Mouse (Mus musculus) monocyte, adult 5-6 weeks (primary cell): ENCODE measurements around the gene Kat14. TPM values are rescaled to one million over a fixed set of nuclear protein-coding genes. Genes with fewer than 3 reads are reported as not detected.

Experiments used
- ATAC-seq: fragments of 153-309, 156-312 bp; replicated peaks from 2 replicates; pipeline ENCODE4 v1.8.0; 2017; ENCODE audit warnings: mild to moderate bottlenecking; ENCODE audit not compliant: low TSS enrichment, insufficient number of reproducible peaks, severe bottlenecking, poor library complexity, low FRiP score
- total RNA-seq: library from RNA; stranded (forward); fragments of 200-1000, 200-491, 200-594 nt; gene quantifications from 3 replicates; pipeline ENCODE4 v1.2.3, GENCODE M21; 2017

The Kat14 gene
- total RNA-seq, 1 experiment from 2014 or later: 14.5 TPM

DNA sequence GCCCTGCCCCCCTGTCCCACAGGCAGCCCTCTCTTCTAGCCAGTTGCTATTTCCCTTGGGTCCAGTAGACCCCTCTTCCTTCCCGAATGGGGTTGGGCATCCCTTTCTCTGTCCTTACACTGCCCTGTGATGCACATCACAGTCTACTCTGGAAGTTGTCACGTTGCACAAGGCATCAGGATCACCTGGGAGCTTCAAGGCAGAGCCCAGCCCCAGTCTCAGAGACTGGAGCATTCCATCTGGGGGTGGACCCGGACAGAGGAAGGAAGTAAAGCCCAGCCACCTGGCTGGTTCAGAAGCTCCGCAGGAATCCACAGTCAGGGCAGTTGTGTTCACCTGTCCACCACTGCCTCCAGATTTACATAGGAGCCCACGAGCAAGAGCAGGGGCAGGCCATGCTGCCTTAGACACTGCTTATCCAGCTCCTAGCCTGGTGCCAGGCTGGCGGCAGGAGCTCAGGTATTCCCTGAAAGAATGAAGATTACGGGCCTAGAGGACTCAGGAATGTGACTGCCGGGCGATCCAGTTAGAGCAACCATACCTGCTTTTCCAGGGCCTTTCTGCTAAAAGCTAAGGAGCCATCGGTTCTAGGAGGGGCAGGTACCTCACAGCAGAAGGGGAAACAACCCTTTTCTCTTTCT lies 6.4 kb downstream of the Kat14 start:
- ATAC-seq: no peak

DNA sequence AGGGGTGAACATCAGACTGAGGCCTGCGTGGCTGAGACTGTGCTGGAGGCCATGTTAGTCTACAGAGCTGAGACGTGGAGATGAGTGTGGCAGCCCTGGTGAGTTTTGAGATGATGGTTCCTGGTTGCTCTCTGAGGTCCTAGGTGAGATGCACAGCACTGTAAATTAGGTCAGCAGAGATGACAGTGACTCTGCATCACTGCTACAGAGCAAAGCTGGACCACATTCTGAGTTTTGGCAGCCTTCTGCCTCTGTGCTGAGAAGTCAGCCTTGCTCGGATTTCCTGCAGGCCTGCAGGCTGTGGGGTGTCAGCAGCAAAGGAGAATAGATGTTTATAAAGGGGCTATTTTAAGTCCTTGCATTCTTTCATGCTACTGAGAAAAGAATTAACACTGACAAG lies 12.5 kb downstream of the Kat14 start:
- no peak for ATAC-seq

DNA sequence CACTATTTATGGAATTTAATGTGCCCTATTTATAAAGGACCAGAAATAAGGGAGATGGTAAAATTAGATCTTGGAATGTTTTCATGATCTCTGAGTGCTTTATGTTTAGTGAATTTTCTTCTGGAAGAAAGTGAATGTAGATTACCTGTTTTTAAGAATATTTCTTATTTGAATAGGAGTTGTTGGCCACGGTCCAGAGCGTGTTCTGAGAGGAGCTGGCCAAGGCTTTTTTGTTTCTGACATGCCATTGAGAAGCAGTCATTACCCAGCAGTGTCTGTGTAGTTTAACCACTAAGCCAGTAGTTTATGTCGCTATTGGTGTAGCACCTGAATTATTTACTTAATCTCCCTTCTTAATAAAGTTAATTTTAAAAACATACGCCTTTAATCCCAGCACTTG lies 13.0 kb downstream of the Kat14 start:
- no peak for ATAC-seq

DNA sequence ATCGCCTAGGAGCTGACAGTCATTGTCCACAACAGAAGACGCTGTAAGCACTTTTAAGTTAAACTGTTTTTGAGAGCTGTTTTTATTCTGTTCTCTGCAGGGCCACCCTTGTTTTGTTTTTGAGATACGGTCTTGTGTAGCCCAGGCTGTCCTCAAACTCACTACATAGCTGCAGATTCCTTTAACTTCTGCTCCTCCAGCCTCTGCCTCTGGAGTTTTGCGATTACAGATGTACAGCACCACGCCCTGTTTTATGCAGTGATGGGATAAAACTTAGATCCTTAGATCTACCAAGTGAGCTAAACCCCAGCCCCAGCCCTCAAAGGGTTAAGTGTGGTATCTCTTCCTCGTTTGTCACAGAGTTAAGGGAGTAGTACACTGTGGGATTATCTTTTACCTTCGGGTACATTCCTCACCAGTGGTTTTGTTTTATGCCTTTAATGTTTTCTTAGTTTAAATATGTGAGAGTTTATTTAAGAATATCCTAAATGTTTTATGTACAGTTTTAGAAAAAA lies 13.9 kb downstream of the Kat14 start:
- no peak for ATAC-seq

DNA sequence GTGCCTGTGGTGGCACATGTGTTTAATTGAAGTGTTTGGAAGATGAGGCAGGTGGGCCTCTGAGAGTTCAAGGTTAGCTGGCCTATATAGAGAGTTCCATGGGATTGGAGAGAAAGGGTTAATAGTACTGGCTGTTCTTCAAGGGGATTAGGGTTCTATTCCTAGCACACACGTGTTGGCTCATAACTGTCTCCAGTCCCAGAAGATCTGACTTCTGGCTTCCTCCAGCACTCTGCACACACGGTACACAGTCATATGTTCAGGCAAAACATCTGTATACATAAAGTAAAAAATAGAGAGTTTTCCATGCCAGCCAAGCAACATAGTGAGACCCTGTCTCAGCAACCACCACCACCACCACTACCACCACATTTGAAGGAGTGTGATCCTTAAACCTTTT lies 17.5 kb downstream of the Kat14 start:
- no peak for ATAC-seq

DNA sequence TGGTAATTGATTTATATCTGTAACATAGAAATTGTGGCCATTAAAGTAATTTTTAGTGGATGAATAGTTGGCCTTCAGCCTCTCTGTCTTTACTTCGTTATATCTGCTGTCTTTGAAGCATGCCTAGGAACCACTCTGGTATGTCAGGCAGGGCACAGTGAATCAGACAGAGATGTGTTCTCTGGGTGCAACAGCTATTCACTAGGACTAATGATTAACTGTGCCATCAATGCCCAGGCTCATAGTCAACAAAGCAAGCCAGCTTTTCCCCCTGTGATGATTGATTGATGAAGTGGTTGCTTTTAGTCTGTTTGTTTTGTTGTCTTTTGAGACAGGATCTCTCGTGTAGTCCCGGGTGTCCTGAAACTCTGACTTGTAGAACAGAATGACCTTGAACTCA lies 19.6 kb downstream of the Kat14 start:
- no peak for ATAC-seq

DNA sequence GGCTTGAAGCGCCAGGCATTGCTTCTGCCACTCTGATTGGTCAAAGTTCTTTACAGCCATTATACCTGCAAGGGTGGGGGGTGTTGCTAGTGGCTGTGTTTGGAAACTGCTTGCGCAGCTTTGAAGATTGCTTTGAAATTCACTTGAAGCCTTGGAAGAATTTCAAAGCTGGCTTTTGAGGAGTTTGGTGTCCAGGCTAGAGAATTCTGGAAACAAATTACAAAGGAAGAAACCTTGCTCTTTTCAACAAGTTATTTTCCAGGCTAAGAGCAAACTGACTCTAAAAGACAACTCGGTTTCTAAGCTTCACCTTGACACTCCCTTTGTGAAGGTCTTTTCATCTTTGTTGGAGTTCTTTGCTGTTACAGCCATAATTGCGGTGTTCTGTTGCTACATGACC lies 30.7 kb downstream of the Kat14 start:
- ATAC-seq: no peak

DNA sequence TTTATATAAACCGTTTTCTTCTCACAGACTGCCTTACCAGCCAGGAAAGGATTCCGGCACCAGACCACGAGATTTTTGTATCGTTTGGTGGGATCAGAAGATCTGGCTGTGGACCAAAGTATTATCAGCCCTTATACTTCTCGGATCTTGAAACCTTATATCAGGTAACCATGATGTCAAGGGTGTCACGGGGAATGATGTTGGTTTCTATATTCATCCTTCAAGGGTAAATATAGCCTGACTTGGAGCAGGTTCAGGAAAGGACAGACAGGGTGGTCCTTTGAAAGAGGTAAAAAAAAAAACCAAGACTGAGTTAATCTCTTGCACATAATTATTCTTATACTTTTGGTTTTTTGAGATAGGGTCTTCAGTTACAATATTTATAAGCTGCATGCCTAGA lies 31.9 kb downstream of the Kat14 start:
- no peak for ATAC-seq

DNA sequence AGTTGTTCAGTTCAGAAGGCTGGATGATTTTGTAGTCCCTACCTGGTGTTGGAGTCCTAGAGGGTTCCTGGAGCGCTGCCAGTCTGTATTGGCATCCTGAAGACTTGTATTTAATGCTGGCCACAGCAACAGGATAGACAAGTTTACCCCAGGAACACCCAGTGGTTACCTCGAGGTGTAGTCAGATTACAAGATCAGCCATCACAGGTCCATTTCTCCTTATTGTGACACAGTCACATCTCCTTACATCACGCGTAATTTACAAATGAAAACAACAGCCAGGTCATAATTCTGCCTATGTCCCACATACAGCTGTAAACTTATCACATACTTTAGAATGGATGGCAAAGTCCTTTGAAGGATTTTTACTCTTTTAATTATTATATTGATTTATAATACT lies 40.3 kb downstream of the Kat14 start:
- no peak for ATAC-seq

DNA sequence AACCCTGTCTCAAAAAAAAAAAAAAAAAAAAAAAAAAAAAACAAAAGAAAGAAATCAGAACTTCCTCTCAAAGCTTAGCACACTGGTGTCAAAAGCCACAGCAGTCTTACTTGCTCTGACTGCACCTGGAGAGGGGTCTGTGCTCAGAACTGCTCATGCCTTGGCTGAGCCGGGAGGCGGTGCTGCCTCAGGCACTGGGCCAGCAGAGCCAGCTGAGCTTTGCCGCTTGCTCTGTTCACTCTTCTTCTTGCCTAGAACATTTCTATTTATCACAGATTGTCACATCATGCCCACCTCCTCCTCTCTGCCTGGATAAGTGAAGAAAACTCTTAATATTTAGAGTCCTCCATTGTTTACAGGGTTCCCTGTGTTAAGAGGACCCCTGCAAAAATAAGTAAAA lies 41.8 kb downstream of the Kat14 start:
- ATAC-seq: no peak

DNA sequence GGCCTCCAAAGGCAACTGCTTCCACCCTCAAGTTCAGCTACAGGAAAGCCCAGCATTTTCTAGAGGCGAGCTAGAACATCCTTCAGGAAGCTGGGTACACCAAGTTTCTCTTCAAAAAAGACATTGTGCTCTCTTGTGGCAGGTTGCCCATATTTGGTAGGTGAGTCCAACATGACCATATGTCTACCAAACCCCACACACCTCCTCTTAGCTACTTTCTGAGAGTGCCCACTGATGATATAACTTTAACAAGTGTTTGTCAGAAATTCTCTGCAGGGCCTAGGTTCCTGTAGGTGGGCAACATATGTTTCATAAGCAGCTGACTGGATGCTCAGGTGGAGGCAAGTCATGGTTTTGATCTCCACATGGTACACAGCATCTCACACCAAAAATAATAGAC lies 45.9 kb downstream of the Kat14 start:
- no peak for ATAC-seq

DNA sequence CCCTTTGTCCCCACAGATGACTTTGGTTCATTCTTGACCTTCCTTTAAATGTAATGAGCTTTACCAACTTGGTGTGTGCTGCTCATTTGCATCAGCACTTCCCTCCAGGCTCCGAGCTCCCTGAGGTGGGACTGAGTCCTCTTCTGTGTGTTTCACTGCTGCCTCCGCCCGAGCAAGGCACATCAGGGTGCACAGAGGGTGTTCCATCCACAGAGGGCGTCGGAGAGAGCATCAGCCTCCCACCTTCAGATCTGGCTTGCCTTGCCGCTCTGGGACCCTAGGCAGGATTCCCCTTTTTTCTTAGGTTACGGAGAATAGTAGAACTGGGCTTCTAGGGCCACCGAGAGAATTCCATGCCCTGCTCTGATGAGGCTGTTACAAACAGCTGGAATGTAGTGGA lies 48.1 kb downstream of the Kat14 start:
- ATAC-seq: no peak

DNA sequence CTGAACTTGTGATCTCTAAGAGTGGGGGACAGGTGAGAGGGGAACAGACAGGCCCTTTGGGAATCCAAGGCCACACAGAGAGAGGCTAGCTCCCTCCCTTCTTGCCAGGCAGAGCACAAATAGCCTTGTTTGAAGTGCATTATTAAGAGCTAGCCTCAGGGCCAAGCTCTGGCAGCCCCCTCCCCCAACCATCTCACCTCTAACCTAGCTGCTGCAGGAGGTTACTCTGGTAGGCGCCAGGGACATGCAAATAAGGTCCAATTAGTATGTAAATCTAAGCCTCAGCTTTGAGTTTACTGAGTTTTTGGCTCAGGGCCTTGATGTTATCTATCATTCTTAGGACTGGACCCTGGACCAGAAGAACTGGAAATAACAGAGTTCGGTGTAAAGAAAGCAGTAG lies 49.3 kb downstream of the Kat14 start:
- no peak for ATAC-seq

DNA sequence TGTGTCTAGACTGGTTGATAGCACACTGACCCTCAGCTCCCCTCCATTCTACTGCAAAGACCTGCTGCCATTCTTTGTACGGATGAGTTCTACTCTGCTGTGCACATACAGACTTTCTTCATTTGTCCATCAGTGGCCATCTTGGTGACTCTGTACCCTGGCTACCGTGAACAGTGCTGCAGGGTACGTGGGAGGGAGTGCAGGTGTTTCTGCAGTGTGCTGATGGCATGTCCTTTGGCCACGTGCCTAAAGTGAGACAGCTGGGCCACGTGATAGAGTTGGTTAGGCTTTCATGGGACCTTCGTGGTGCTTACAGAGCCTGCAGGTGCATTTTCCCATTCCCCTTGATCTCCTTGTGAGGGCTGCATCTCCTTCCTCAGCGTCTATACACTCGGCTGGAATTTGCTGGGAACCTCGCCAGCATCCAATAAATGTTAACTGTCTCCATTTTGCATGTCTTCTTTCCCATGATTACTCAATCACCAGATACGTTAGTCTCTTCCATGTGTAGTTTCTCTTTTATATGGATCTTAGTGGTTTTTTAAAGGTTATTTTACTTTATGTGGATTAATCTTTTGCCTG lies 53.4 kb downstream of the Kat14 start:
- no peak for ATAC-seq

DNA sequence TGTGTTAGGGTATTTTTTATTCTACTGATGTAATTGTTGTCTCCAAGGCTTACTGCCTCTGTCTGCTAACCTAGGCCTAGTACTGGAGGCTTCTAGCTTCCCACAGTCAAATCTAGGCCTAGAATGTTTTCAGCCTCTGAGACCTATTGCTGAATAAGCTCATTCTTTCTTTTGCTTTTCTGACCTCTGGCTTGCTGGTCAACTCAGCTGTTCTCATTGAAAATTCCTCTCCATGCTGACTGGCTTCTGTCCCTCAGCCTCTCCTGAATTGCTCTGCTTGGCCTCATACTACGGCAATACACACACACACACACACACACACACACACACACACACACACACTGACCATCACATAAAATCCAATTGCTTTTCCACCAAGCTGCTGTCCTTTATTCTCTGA lies 57.0 kb downstream of the Kat14 start:
- no peak for ATAC-seq

DNA sequence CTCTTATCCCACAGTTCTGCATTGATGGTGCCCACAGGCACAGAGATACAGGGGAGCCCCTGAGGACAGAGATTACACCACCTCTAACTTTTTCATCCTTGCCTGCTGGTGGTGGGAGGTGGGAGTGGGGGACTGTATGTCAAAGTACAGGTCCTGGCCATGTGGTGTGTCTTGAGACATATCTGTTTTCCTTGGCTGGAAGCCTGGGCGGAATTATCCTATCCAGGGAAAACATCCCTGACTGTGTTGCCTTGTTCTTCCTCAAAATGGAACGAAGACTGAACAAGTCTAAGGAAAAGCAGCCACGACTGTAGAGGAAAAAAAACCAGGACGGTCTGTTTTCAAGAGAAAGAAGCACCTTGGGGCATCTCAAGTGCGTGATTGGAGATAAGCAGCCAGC lies 59.1 kb downstream of the Kat14 start:
- no peak for ATAC-seq

DNA sequence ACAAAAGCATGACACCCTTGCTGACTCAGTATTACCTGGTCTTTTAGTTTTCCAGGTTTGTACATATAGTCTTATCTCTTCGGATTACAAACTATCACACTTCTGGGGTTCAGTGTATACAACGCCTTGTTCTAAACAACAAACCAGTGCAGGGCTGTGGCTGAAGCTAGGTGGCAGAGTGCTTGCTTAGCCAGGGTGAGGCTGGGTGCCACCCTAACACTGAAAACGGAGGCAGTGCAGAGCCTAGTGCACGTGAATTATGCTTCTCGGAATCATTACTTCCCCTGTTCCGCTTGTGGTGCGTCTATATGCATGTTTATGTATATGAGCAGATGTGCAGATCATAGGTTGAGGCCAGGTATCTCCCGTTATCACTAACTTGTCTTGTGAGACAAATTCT lies 59.9 kb downstream of the Kat14 start:
- ATAC-seq: no peak

DNA sequence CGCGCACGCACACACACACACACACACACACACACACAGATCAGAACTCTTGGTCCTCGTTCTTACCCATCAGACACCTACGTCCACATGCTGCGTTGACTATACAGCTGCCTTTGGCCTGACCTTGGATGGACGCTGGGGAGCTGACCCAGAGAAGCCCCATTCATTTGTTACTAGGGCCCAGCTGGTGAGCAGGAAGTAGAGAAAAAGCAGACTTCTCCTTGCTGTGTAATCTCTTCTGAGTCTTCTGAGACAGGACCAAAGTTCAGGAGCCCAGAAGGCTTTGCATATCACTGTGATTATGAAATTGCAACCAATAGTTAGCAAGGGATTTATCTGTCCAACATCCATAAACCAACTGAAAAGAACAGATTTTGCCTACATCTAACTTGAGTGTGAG lies 60.4 kb downstream of the Kat14 start:
- ATAC-seq: no peak

DNA sequence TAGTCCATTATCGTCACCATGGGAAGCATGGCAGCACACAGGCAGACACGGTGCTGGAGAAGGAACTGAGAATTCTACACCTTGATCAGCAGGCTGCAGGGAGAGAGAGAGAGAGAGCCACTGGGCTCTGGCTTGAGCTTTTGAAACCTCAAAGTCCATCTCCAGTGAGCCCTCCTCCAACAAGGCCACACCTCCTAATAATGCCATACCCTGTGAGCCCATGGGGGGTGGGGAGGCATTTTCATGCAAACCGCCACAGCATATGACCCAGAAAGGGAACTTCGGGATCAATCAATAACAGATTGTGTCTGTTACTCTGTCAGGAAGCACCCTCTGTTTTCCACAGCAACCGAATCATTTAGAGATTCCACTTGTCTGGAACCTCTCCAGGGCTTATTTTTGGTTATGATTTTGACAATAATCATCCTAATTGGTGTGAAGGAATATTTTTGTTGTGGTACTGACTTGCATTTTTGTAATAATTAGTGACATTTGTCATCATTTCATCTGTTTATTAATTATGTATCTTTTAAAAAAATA lies 62.6 kb downstream of the Kat14 start:
- no peak for ATAC-seq

DNA sequence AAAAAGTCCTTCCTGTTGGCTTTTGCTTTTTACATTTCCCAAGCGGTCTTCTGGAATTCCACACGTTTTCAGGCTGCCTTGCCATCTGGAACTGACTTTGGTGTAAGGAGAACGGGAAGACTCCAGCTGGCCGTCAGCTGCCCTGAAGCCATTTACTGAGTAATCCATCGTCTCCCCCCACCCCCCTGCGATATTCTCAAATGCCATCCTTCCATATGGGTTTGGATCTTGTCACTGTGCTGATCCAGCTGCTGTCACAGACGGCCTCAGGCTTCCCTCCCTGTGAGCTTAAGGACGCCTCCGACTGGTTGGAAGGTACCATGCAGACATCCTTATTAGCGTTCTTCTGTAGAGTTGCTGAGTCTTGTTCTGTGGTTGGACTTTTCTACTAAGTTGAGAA lies 66.9 kb downstream of the Kat14 start:
- no peak for ATAC-seq

DNA sequence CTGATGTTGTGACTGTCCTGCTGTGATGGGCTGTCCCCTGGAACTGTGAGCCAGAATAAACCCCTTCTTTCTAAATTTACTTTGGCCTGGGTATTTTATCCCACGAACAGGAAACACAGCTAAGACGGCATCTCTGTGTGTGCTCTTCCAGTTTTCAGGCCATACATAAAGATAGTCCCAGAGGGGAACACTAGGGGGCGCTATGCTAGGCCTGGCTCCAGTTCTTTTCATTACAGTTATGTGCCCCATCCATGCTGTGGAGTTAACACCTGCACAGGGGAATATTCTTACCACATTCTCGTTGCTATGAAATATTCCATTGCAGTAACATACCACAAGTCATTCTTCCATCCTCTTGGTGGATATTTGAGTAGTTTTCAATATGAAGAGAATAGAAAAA lies 69.6 kb downstream of the Kat14 start:
- ATAC-seq: no peak
